Mouse (Mus musculus) hindbrain, embryonic 14.5 days (tissue): ENCODE measurements around the gene Dnajb13. TPM values are rescaled to one million over a fixed set of nuclear protein-coding genes. Genes with fewer than 3 reads are reported as not detected.

Source experiments
- ATAC-seq: fragments of 200-750 bp; cut with Nextera tagmentation; 2 replicates; pipeline ENCODE4 v1.8.0; 2017; ENCODE audit warnings: moderate number of reproducible peaks, mild to moderate bottlenecking, moderate TSS enrichment, moderate library complexity; ENCODE audit not compliant: low FRiP score
- DNase-seq: peaks from one replicate; pipeline ENCODE4 v3.0.0-alpha.2; 2015; ENCODE audit warnings: low spot score
- H3K27ac ChIP-seq: fragments of 300-500 bp; sonication (generic); 2 replicates; pipeline ENCODE4 v1.5.1; 2014; ENCODE audit warnings: mild to moderate bottlenecking, moderate library complexity
- H3K27me3 ChIP-seq: fragments of 300-500 bp; sonication (generic); 2 replicates; pipeline ENCODE4 v1.6.1; 2014; ENCODE audit warnings: mild to moderate bottlenecking, low read length, mixed read lengths; ENCODE audit not compliant: control insufficient read depth, insufficient read depth
- H3K36me3 ChIP-seq: fragments of 300-500 bp; sonication (generic); replicated peaks from 2 replicates; pipeline ENCODE4 v1.6.1; 2014; ENCODE audit not compliant: control insufficient read depth, insufficient read depth
- H3K4me1 ChIP-seq: fragments of 300-500 bp; sonication (generic); replicated peaks from 2 replicates; pipeline ENCODE4 v1.6.1; 2014; ENCODE audit warnings: antibody characterized with exemption, low read length, mixed read lengths; ENCODE audit not compliant: control insufficient read depth, insufficient read depth
- H3K4me2 ChIP-seq: fragments of 300-500 bp; sonication (generic); replicated peaks from 2 replicates; pipeline ENCODE4 v1.6.1; 2014; ENCODE audit warnings: mild to moderate bottlenecking, moderate library complexity
- H3K4me3 ChIP-seq: fragments of 300-500 bp; sonication (generic); replicated peaks from 2 replicates; pipeline ENCODE4 v1.5.1; 2014; ENCODE audit warnings: mild to moderate bottlenecking, low read length
- H3K9ac ChIP-seq: fragments of 300-500 bp; sonication (generic); 2 replicates; pipeline ENCODE4 v1.6.1; 2014
- H3K9me3 ChIP-seq: fragments of 300-500 bp; sonication (generic); 2 replicates; pipeline ENCODE4 v1.6.1; 2016; ENCODE audit warnings: low read length; ENCODE audit not compliant: control insufficient read depth
- WGBS: fragments of 180-500 bp; shearing (Covaris S2); extraction: QIAGEN DNeasy Blood & Tissue Kit; methylation state at CpG from one replicate; pipeline ENCODE4 v1.1.7; 2014; 5-methylcytosine and 5-hydroxymethylcytosine counted together
- polyA plus RNA-seq: library from polyadenylated mRNA; unstranded; fragments of >200 nt; fragmentation: Nextera tagmentation; extraction: Ambion mirVana; gene quantifications from 2 replicates; pipeline ENCODE4 v1.2.1, GENCODE M21; 2014

The Dnajb13 gene
- polyA plus RNA-seq, 1 experiment from 2014 or later: 10.8 TPM

- H3K9ac ChIP-seq: no peak overlapping the region
- no peak overlapping the region for H3K27ac ChIP-seq
- no peaks in the 10 kb centered on the region for H3K36me3 ChIP-seq
- H3K9me3 ChIP-seq: no peaks in the 10 kb centered on the region
- no peak for DNase-seq
- H3K27me3 ChIP-seq: no peaks in the 10 kb centered on the region
- H3K4me1 ChIP-seq: no peaks in the 10 kb centered on the region
- no peak overlapping the region for H3K4me2 ChIP-seq
- no peak for ATAC-seq
- WGBS: 71% methylated on average over 2 of the region's 2 CpGs
- no peak overlapping the region for H3K4me3 ChIP-seq
These were observed 12.9 kb downstream of the Dnajb13 start for GRCm38 (mm10) chr7:100501844-100502373.

- WGBS: 82% methylated on average over 6 of the region's 6 CpGs
- DNase-seq: no peak
- Histone ChIP-seq H3K9me3 (no peaks in the 10 kb centered on the region), H3K4me3 (no peak overlapping the region), H3K27me3 (no peaks in the 10 kb centered on the region), H3K36me3 (no peaks in the 10 kb centered on the region), H3K4me1 (peaks cover 2% of the 10 kb centered on the region; the same call in 1 of the 2 replicates), H3K9ac (no peak overlapping the region), H3K27ac (no peak overlapping the region), H3K4me2 (no peak overlapping the region)
- ATAC-seq: no peak
These were observed 13.5 kb downstream of the Dnajb13 start for GRCm38 (mm10) chr7:100501027-100501843.

GRCm38 (mm10) chr7:100500276-100500977 is 14.3 kb downstream of the Dnajb13 start:
- H3K4me3 ChIP-seq: no peak overlapping the region
- no peaks in the 10 kb centered on the region for H3K9me3 ChIP-seq
- ATAC-seq (no peak), DNase-seq (no peak)
- no peaks in the 10 kb centered on the region for H3K36me3 ChIP-seq
- no peak overlapping the region for H3K27ac ChIP-seq
- peaks cover 10% of the 10 kb centered on the region; the same call in 1 of the 2 replicates for H3K4me1 ChIP-seq
- H3K27me3 ChIP-seq: no peaks in the 10 kb centered on the region
- no peak overlapping the region for H3K4me2 ChIP-seq
- WGBS: 65% methylated on average over 16 of the region's 16 CpGs
- H3K9ac ChIP-seq: no peak overlapping the region

- no peak for ATAC-seq
These were observed 15.3 kb downstream of the Dnajb13 start for GRCm38 (mm10) chr7:100499465-100499864.

GRCm38 (mm10) chr7:100497982-100498381 is 16.8 kb downstream of the Dnajb13 start:
- H3K4me1 ChIP-seq: peaks cover 26% of the 10 kb centered on the region; the same call in 1 of the 2 replicates
- H3K4me2 ChIP-seq: no peak overlapping the region
- H3K27me3 ChIP-seq: no peaks in the 10 kb centered on the region
- WGBS: 92% methylated on average over 13 of the region's 13 CpGs
- no peak overlapping the region for H3K9ac ChIP-seq
- no peaks in the 10 kb centered on the region for H3K36me3 ChIP-seq
- no peaks in the 10 kb centered on the region for H3K9me3 ChIP-seq
- no peak overlapping the region for H3K27ac ChIP-seq
- ATAC-seq (no peak), DNase-seq (no peak)
- no peak overlapping the region for H3K4me3 ChIP-seq

More at GRCm38 (mm10) chr7:100499465-100499864, 15.3 kb downstream of the Dnajb13 start:
- Histone ChIP-seq H3K36me3 (no peaks in the 10 kb centered on the region), H3K27ac (no peak overlapping the region), H3K4me2 (no peak overlapping the region), H3K4me3 (no peak overlapping the region), H3K9ac (no peak overlapping the region), H3K27me3 (no peaks in the 10 kb centered on the region), H3K9me3 (no peaks in the 10 kb centered on the region), H3K4me1 (peaks cover 19% of the 10 kb centered on the region; the same call in 1 of the 2 replicates)
- no peak for DNase-seq

GRCm38 (mm10) chr7:100497402-100497801 is 17.4 kb downstream of the Dnajb13 start:
- Histone ChIP-seq H3K4me2 (no peak overlapping the region), H3K4me1 (peaks cover 32% of the 10 kb centered on the region; the same call in 1 of the 2 replicates), H3K9ac (no peak overlapping the region), H3K27ac (no peak overlapping the region), H3K4me3 (no peak overlapping the region), H3K9me3 (no peaks in the 10 kb centered on the region), H3K27me3 (no peaks in the 10 kb centered on the region), H3K36me3 (no peaks in the 10 kb centered on the region)
- WGBS: 75% methylated on average over 4 of the region's 4 CpGs
- no peak for DNase-seq
- ATAC-seq: no peak

- Histone ChIP-seq H3K4me2 (no peak overlapping the region), H3K27ac (no peak overlapping the region), H3K4me3 (no peak overlapping the region), H3K27me3 (no peaks in the 10 kb centered on the region), H3K36me3 (no peaks in the 10 kb centered on the region), H3K4me1 (peaks cover 32% of the 10 kb centered on the region; the same call in 1 of the 2 replicates), H3K9me3 (no peaks in the 10 kb centered on the region), H3K9ac (no peak overlapping the region)
- no peak for ATAC-seq
- DNase-seq: no peak
- WGBS: 99% methylated on average over 9 of the region's 9 CpGs
These were observed 18.0 kb downstream of the Dnajb13 start for GRCm38 (mm10) chr7:100496791-100497190.

- WGBS: 83% methylated on average over 6 of the region's 6 CpGs
- Histone ChIP-seq H3K4me2 (peak overlapping the region; percentile 64), H3K4me1 (peaks cover 32% of the 10 kb centered on the region; the same call in 1 of the 2 replicates), H3K27me3 (no peaks in the 10 kb centered on the region), H3K9ac (no peak overlapping the region), H3K36me3 (no peaks in the 10 kb centered on the region), H3K27ac (peak overlapping the region; percentile 84), H3K4me3 (no peak overlapping the region), H3K9me3 (no peaks in the 10 kb centered on the region)
- DNase-seq: no peak
- ATAC-seq: no peak
These were observed 18.4 kb downstream of the Dnajb13 start for GRCm38 (mm10) chr7:100496371-100496770.

GRCm38 (mm10) chr7:100495581-100496251 is 19.0 kb downstream of the Dnajb13 start:
- Histone ChIP-seq H3K4me2 (peak overlapping the region; percentile 64), H3K4me1 (peaks cover 32% of the 10 kb centered on the region; the same call in 1 of the 2 replicates), H3K4me3 (0 out of 2 replicates have a peak overlapping the region, but pooled peaks have one; percentile 2), H3K36me3 (no peaks in the 10 kb centered on the region), H3K27ac (peak overlapping the region; percentile 84), H3K9ac (no peak overlapping the region), H3K27me3 (no peaks in the 10 kb centered on the region), H3K9me3 (no peaks in the 10 kb centered on the region)
- 28% methylated on average over 11 of the region's 11 CpGs for WGBS
- ATAC-seq (peak; percentile 80), DNase-seq (peak; percentile 61)
